Mouse (Mus musculus) forebrain, postnatal 0 days (tissue): ENCODE measurements at regions not wholly inside any gene's neighbourhood (a gene's known extent, or its start where the extent isn't known, plus 50 kb on each side); places are given as distances from the start of the nearest gene placed in this dataset.

ENCODE experiments used
- ATAC-seq: fragments of 200-750 bp; cut with Nextera tagmentation; 2 replicates; pipeline ENCODE4 v1.8.0; 2017; ENCODE audit warnings: mild to moderate bottlenecking, moderate library complexity
- DNase-seq: peaks from one replicate; pipeline ENCODE4 v3.0.0-alpha.2; 2015
- H3K27ac ChIP-seq: fragments of 300-500 bp; sonication (generic); 2 replicates; pipeline ENCODE4 v1.5.1; 2014; ENCODE audit warnings: low read depth, mild to moderate bottlenecking, antibody characterized with exemption, low read length, moderate library complexity, mixed read lengths
- H3K27me3 ChIP-seq: fragments of 300-500 bp; sonication (generic); 2 replicates; pipeline ENCODE4 v1.6.1; 2014; ENCODE audit warnings: mild to moderate bottlenecking, low read length, mixed read lengths; ENCODE audit not compliant: insufficient read depth
- H3K36me3 ChIP-seq: fragments of 300-500 bp; sonication (generic); 2 replicates; pipeline ENCODE4 v1.6.1; 2014; ENCODE audit warnings: mild to moderate bottlenecking, moderate library complexity; ENCODE audit not compliant: insufficient read depth
- H3K4me1 ChIP-seq: fragments of 300-500 bp; sonication (generic); 2 replicates; pipeline ENCODE4 v1.6.1; 2014; ENCODE audit warnings: antibody characterized with exemption; ENCODE audit not compliant: insufficient read depth
- H3K4me2 ChIP-seq: fragments of 300-500 bp; sonication (generic); 2 replicates; pipeline ENCODE4 v1.6.1; 2014; ENCODE audit warnings: low read depth, mild to moderate bottlenecking, moderate library complexity
- H3K4me3 ChIP-seq: fragments of 300-500 bp; sonication (generic); 2 replicates; pipeline ENCODE4 v1.5.1; 2014; ENCODE audit warnings: low read depth, low read length, mixed read lengths
- H3K9ac ChIP-seq: fragments of 300-500 bp; sonication (generic); 2 replicates; pipeline ENCODE4 v1.6.1; 2014; ENCODE audit warnings: mild to moderate bottlenecking
- H3K9me3 ChIP-seq: fragments of 300-500 bp; sonication (generic); 2 replicates; pipeline ENCODE4 v1.6.1; 2016; ENCODE audit warnings: low read length
- CTCF ChIP-seq: sonication (generic); IDR thresholded peaks from 2 replicates; pipeline ENCODE4 v1.5.1; 2016; ENCODE audit warnings: antibody characterized with exemption, control low read depth, low read depth
- WGBS: fragments of 180-500 bp; shearing (Covaris S2); extraction: QIAGEN DNeasy Blood & Tissue Kit; methylation state at CpG from one replicate; pipeline ENCODE4 v1.1.7; 2014; 5-methylcytosine and 5-hydroxymethylcytosine counted together

DNA sequence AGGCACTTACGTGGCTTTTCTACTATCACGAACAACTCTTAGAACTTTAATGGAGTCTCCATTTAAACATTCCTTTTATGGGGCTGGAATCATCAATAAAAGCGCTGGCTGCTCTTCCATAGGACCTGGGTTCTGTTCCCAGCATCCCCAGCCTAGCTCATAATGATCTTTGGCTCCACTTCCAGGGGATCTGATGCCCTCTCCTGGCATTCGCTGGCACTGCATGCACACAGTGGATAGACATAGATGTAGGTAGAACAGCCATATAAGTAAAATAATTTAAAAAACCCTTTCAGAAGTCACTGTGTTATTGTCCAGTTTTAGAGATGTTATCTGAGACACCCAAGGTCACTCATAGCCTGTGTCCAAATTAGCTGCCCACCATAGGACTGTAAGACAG is 216.4 kb upstream of the Csf3r start:
- DNase-seq (no peak), ATAC-seq (no peak)
- Histone ChIP-seq H3K36me3 (no peaks in the 10 kb centered on the region), H3K4me2 (no peak overlapping the region), H3K9ac (no peak overlapping the region), H3K27me3 (peaks cover 5% of the 10 kb centered on the region; the same call in 1 of the 2 replicates), H3K4me1 (no peaks in the 10 kb centered on the region), H3K9me3 (no peaks in the 10 kb centered on the region), H3K27ac (no peak overlapping the region), H3K4me3 (no peak overlapping the region)
- TF ChIP-seq CTCF: no peak
- 89% methylated on average over 4 of the region's 4 CpGs for WGBS

DNA sequence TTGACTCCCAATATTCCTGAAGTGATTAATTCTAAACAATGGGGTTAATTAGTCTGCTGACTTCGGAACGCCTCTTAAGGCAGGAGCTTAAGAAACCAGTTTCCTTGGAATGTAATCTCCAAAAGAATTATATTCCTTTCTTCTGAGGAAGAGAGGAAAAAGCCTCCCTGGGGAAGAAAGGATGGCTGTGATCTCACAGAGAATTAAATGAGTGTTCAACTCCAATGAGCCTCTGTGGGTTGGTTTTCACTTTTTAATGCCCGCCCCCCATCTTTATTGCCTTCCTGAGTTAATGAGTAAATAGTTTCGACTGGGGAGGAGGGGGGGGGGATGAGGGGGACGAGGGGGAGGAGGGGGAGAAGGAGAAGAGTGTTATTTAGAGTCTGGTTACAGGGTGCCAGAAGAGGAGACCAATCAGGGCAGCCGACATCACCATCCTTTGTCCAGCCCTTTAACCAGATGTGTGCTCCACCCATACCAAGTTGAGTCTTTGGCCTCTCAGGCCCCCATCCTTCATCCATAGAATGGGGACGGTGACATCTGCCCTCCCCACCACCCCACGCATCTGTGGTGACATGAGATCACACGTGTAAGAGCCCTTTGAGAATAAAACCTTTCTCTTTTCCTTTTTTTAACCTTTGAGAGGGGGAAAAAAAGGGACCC is 214.8 kb upstream of the Csf3r start:
- no peak for ATAC-seq
- Histone ChIP-seq H3K36me3 (no peaks in the 10 kb centered on the region), H3K4me1 (no peaks in the 10 kb centered on the region), H3K9me3 (no peaks in the 10 kb centered on the region), H3K27me3 (peaks cover 5% of the 10 kb centered on the region; the same call in 1 of the 2 replicates), H3K4me3 (no peak overlapping the region), H3K4me2 (no peak overlapping the region), H3K27ac (no peak overlapping the region), H3K9ac (no peak overlapping the region)
- WGBS: 5% methylated on average over 9 of the region's 9 CpGs
- no peak for TF ChIP-seq CTCF
- DNase-seq: no peak

DNA sequence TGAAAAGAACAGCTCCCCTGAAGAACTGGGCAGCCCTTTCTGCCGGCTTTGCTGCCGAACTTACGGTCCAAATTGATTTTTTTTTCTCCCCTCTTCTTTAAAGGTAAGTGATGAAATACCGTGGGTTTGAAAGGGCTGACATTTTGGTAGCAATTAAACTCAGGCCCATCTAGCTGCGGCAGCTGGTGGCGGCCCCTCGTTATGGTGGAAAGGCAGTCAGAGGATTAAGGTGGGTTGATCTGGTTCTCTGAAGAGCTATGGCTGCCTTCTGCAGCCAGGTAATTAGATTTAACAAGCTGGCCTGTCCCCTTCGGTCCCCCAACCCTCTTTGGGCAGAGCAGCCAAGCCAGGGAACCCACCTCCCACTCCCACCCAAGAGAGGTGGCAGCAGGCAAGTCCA is 214.1 kb upstream of the Csf3r start:
- WGBS: 14% methylated on average over 8 of the region's 8 CpGs
- peaks cover 5% of the 10 kb centered on the region; the same call in 1 of the 2 replicates for H3K27me3 ChIP-seq
- DNase-seq (no peak), ATAC-seq (no peak)
- TF ChIP-seq CTCF: no peak
- H3K36me3 ChIP-seq: no peaks in the 10 kb centered on the region
- no peak overlapping the region for H3K4me2 ChIP-seq
- H3K27ac ChIP-seq: peak overlapping the region; percentile 50; the same call in 1 of the 2 replicates
- no peaks in the 10 kb centered on the region for H3K9me3 ChIP-seq
- no peak overlapping the region for H3K9ac ChIP-seq
- no peaks in the 10 kb centered on the region for H3K4me1 ChIP-seq
- H3K4me3 ChIP-seq: no peak overlapping the region

DNA sequence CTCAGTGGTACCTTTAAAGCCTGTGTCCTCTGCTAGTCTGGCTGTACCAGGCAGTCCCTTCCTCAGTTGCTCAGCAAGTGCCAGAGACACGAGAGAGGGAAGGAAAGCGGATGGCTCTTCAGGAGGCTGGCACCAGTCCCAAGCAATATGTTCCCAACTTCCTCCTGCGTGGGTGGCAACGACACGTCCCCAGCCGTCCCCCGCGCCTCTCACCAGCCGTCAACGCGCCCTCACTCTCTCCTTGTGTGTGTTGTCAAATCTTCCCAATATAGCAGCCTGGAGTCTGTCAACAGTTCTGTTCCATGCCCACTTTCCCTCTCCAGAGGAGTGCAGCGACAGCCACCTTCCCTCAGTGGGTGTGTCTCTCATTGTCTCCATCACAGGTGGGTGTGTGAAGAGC is 210.0 kb upstream of the Csf3r start:
- no peaks in the 10 kb centered on the region; the same call in 1 of the 2 replicates for H3K27me3 ChIP-seq
- DNase-seq (peak; percentile 88), ATAC-seq (peak; percentile 92)
- TF ChIP-seq CTCF: no peak
- no peak overlapping the region for H3K9ac ChIP-seq
- no peak overlapping the region for H3K27ac ChIP-seq
- H3K4me2 ChIP-seq: no peak overlapping the region
- no peaks in the 10 kb centered on the region for H3K9me3 ChIP-seq
- H3K4me1 ChIP-seq: no peaks in the 10 kb centered on the region
- WGBS: 58% methylated on average over 12 of the region's 12 CpGs
- H3K36me3 ChIP-seq: no peaks in the 10 kb centered on the region
- H3K4me3 ChIP-seq: no peak overlapping the region

DNA sequence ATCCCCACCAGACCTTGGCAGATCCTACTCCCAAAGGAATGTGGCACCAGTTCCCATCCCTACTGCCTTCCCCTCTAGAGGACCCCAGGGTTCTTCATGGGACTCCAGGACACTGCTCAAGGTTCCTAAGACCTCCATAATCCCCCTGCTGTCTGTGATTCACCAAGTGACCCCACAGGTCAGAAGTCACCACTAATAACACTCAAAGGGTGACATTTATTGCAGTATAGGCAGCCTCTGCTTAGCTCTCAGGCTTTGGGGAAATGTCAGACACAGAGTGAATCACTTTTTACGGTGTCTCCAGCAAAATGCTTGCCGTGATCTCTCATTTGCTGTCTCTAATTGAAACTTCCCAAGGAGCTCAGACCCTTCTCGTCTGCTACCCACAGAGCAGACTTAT is 209.1 kb upstream of the Csf3r start:
- H3K9ac ChIP-seq: no peak overlapping the region
- H3K27me3 ChIP-seq: no peaks in the 10 kb centered on the region; the same call in 1 of the 2 replicates
- no peaks in the 10 kb centered on the region for H3K4me1 ChIP-seq
- no peak for DNase-seq
- H3K4me2 ChIP-seq: no peak overlapping the region
- no peak for TF ChIP-seq CTCF
- H3K9me3 ChIP-seq: no peaks in the 10 kb centered on the region
- no peak overlapping the region for H3K27ac ChIP-seq
- H3K36me3 ChIP-seq: no peaks in the 10 kb centered on the region
- no peak overlapping the region for H3K4me3 ChIP-seq
- WGBS: 60% methylated on average over 3 of the region's 3 CpGs
- ATAC-seq: no peak

DNA sequence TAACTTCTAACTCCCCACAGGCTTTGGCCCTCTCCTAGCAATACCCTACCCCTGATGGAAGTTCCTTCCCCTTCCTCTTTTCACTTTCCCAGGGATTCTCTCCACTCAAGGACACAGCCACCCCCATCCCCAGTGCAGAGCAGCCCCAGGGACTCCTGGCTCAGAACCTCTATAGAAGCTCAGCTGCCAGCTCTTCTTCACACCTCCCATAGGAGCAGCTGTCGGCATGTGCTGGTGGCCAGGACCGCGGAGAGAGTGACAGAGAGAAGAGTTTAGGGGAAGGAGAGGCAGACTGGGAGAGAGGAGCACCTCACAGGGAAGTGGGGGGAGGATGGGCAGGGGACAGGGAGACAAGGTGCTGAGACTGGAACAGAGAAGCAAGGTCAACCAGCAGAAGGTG is 199.8 kb upstream of the Csf3r start:
- DNase-seq (peak; percentile 78), ATAC-seq (peak; percentile 90)
- H3K27me3 ChIP-seq: no peaks in the 10 kb centered on the region
- H3K4me3 ChIP-seq: no peak overlapping the region
- no peak for TF ChIP-seq CTCF
- WGBS: 40% methylated on average over 3 of the region's 3 CpGs
- peaks cover 9% of the 10 kb centered on the region; the same call in 1 of the 2 replicates for H3K4me1 ChIP-seq
- H3K9me3 ChIP-seq: no peaks in the 10 kb centered on the region
- H3K27ac ChIP-seq: no peak overlapping the region
- no peak overlapping the region for H3K4me2 ChIP-seq
- H3K36me3 ChIP-seq: no peaks in the 10 kb centered on the region
- no peak overlapping the region for H3K9ac ChIP-seq

DNA sequence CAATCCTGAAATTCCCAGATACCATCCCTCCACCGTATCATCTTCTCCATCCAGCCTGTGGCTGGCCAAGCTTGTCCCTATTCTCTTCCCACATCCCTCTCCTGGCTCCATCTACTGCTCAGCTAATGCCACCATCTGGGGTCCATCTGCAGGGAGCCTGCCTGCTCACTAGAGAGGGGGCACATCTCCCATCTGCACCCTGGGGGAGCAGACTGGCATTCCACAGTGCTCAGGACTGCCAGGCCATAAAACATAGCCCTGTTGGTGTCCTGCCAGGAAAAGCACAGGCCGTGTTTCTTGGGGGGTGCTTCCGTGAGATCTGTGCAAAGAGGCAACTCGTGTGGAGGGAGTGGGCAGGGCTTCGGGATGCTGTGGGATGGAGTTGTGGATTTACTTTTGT is 197.9 kb upstream of the Csf3r start:
- DNase-seq: peak; percentile 59
- 0 out of 2 replicates have a peak, but pooled peaks have one; percentile 3 for TF ChIP-seq CTCF
- 47% methylated on average over 5 of the region's 5 CpGs for WGBS

More for the DNA sequence above, 197.9 kb upstream of the Csf3r start:
- Histone ChIP-seq H3K9me3 (no peaks in the 10 kb centered on the region), H3K4me3 (no peak overlapping the region), H3K4me2 (no peak overlapping the region), H3K9ac (no peak overlapping the region), H3K27me3 (no peaks in the 10 kb centered on the region), H3K27ac (no peak overlapping the region), H3K4me1 (peaks cover 11% of the 10 kb centered on the region; the same call in 1 of the 2 replicates), H3K36me3 (no peaks in the 10 kb centered on the region)
- ATAC-seq: peak; percentile 75
